Mouse (Mus musculus): ENCODE measurements around the gene Gm49322. TPM values are rescaled to one million over a fixed set of nuclear protein-coding genes. Genes with fewer than 3 reads are reported as not detected.
A peak's percentile ranks its signal among the peaks of the same experiment; 100 is the strongest.

Gm49322 gene
- polyA plus RNA-seq, 1 experiment: not detected

DNA sequence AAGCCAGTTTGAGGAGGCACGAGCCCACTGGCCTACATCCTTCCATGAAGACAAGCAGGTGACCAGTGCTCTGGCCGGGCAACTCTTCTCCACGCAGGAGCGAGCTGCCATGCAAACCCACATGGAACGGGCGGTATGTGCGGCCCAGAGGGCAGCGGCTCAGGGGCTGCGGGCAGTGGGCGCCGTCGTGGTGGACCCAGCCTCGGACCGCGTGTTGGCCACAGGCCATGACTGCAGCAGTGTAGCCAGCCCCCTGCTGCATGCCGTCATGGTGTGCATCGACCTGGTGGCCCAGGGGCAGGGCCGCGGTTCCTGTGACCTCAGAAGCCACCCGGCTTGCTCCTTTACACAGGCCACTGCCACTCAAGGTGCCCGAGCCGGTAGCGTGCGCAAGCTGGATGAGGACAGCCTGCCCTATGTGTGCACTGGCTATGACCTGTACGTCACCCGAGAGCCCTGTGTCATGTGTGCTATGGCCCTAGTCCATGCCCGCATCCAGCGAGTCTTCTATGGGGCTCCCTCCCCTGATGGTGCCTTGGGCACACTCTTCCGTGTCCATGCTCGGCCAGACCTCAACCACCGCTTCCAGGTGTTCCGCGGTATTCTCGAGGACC, 1.0 kb downstream of the Gm49322 start:
- TF ChIP-seq CTCF (IDR thresholded peaks at IDR 0.05; ENCODE audit: insufficient read depth, low read depth, low read length): no peak
- no peak for TF ChIP-seq POLR2A (IDR thresholded peaks at IDR 0.05; ENCODE audit: insufficient read depth, low read depth, low read length)
- 95% methylated on average over 34 of the region's 34 CpGs for WGBS
- Histone ChIP-seq H3K27ac (ENCODE audit: insufficient read depth, low read depth, low read length) (no peak overlapping the region), H3K4me1 (ENCODE audit: control insufficient read depth, insufficient read depth, low read length) (peaks cover 22% of the 10 kb centered on the region), H3K4me3 (ENCODE audit: insufficient read depth, low read depth, low read length) (no peak overlapping the region)

DNA sequence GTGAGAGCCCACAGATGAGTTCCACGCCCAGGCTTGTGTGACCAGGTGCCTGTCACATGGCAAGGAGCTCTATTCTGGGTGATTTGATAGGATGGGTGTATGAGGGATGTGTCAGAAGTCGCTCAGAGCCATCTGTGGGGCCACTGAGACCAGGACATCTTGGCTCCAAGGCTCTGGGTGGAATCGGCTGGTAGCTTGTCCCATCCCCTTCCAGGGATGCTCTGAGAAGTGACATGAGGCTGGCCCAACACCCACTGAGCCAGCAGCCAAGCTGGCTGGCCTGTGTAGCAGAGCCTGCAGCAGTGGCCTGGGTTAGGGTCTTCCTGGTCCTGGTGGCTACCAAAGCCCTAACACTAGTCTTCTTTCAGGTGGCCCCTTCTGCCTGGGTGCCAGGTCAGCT, 2.6 kb downstream of the Gm49322 start:
- peaks cover 18% of the 10 kb centered on the region for H3K4me1 ChIP-seq (ENCODE audit: control insufficient read depth, insufficient read depth, low read length)
- no peak overlapping the region for H3K4me3 ChIP-seq (ENCODE audit: insufficient read depth, low read depth, low read length)
- no peak for TF ChIP-seq CTCF (IDR thresholded peaks at IDR 0.05; ENCODE audit: insufficient read depth, low read depth, low read length)
- TF ChIP-seq POLR2A (IDR thresholded peaks at IDR 0.05; ENCODE audit: insufficient read depth, low read depth, low read length): no peak
- H3K27ac ChIP-seq (ENCODE audit: insufficient read depth, low read depth, low read length): no peak overlapping the region
- 87% methylated on average over 3 of the region's 3 CpGs for WGBS

DNA sequence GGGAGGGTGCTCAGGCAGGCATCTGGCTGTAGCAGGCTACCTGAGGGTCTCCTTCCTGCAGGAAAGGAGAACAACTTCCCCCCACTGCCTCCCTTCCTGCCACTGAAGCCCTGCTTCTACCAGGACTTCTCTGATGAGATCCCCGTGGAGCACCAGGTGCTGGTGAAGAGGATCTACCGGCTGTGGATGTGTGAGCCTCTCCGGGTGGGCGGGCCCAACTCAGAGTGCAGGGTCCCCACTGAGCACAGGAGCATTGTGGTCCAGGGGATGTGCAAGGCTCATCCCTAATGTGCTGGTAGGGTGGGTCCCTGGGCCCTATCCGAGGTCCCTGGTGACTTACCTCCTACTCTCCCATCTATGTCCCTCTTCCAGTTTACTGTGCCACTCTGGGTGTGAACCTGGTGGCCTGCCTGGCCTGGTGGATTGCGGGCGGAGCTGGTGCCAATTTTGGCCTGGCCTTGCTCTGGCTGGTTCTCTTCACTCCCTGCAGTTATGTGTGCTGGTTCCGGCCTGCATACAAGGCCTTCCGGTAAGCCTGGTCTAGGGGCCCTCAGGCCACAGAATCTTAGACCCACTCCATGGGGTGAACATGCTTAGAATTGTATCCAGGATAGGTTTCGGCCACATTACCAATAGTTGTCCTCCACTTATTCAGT, 3.6 kb downstream of the Gm49322 start:
- TF ChIP-seq CTCF (IDR thresholded peaks at IDR 0.05; ENCODE audit: insufficient read depth, low read depth, low read length) (no peak), POLR2A (IDR thresholded peaks at IDR 0.05; ENCODE audit: insufficient read depth, low read depth, low read length) (no peak)
- 91% methylated on average over 10 of the region's 10 CpGs for WGBS
- no peak overlapping the region for H3K4me3 ChIP-seq (ENCODE audit: insufficient read depth, low read depth, low read length)
- H3K4me1 ChIP-seq (ENCODE audit: control insufficient read depth, insufficient read depth, low read length): peaks cover 9% of the 10 kb centered on the region
- H3K27ac ChIP-seq (ENCODE audit: insufficient read depth, low read depth, low read length): no peak overlapping the region

DNA sequence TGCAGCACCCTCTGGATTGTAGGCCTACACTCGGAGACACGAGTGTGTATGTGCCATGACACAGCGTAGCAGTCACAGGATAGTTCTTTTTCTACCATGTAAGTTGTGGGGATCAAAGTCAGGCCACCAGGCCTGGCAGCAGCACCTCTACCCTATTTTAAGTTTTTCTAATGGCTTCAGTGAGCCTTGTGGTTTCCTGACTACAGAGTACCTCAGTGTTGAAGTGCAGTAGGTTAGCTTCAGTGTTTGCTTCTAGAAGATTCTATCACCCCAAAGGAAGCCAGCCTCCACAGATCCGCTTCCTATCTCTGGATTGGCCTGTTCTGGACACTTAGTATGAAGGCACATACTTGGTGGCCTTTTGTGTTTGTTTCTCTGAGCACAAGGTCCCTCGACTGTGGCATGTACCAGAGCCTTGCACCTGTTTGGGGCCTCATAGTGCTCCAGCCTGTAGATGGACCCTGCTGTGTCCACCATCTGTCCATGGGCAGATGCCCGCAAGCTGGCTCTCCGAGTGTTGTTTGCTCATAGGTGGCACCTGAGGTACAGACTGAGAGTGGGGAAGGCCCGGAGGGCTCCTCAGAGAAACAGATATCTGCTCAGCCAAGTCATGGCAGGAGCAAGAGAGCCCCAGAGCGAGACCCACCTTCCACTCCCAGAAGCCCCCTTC, 4.4 kb downstream of the Gm49322 start:
- H3K27ac ChIP-seq (ENCODE audit: insufficient read depth, low read depth, low read length): no peak overlapping the region
- peaks cover 5% of the 10 kb centered on the region; the same call in 1 of the 2 replicates for H3K4me1 ChIP-seq (ENCODE audit: control insufficient read depth, insufficient read depth, low read length)
- 90% methylated on average over 9 of the region's 9 CpGs for WGBS
- TF ChIP-seq POLR2A (IDR thresholded peaks at IDR 0.05; ENCODE audit: insufficient read depth, low read depth, low read length) (no peak), CTCF (IDR thresholded peaks at IDR 0.05; ENCODE audit: insufficient read depth, low read depth, low read length) (no peak)
- H3K4me3 ChIP-seq (ENCODE audit: insufficient read depth, low read depth, low read length): no peak overlapping the region

DNA sequence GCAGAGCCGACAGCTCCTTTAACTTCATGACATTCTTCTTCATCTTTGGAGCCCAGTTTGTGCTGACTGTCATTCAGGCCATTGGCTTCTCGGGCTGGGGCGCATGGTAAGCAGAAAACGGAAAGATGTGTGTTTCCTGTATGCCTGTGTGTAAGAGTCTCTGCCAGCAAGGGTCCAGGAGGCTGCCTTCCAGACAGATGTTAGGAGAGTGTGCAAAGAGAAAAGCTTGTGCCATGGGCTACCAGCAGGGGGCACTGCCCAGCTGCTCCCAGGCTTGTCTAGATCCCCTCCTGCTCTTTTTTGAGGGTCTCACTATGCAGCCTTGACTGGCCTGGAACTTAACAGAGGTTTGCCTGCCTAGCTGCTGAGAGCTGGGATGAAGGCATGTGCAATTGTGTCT, 5.2 kb downstream of the Gm49322 start:
- WGBS: 78% methylated on average over 4 of the region's 4 CpGs
- peaks cover 5% of the 10 kb centered on the region; the same call in 1 of the 2 replicates for H3K4me1 ChIP-seq (ENCODE audit: control insufficient read depth, insufficient read depth, low read length)
- H3K4me3 ChIP-seq (ENCODE audit: insufficient read depth, low read depth, low read length): no peak overlapping the region
- TF ChIP-seq POLR2A (IDR thresholded peaks at IDR 0.05; ENCODE audit: insufficient read depth, low read depth, low read length) (no peak), CTCF (IDR thresholded peaks at IDR 0.05; ENCODE audit: insufficient read depth, low read depth, low read length) (peak; percentile 61)
- H3K27ac ChIP-seq (ENCODE audit: insufficient read depth, low read depth, low read length): no peak overlapping the region

DNA sequence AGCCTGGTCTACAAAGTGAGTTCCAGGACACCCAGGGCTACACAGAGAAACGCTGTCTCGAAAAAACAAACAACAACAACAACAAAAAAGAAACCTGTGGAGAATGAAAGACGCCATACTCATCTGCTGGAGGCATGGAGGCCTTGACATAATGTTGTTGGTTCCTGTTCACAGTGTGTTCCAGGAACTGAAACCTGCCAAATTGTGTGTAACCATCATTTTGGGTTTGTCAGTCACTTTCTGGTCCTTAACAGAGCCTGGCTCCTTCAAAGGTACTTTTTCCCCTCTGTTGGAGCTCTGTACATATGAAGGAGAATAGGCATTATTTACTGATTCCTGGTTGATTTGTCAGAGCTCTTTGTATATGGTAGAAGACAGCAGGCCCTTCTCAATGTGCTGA, 6.1 kb downstream of the Gm49322 start:
- 96% methylated on average over 3 of the region's 3 CpGs for WGBS
- Histone ChIP-seq H3K27ac (ENCODE audit: insufficient read depth, low read depth, low read length) (no peak overlapping the region), H3K4me3 (ENCODE audit: insufficient read depth, low read depth, low read length) (no peak overlapping the region), H3K4me1 (ENCODE audit: control insufficient read depth, insufficient read depth, low read length) (peaks cover 5% of the 10 kb centered on the region; the same call in 1 of the 2 replicates)
- TF ChIP-seq CTCF (IDR thresholded peaks at IDR 0.05; ENCODE audit: insufficient read depth, low read depth, low read length) (no peak), POLR2A (IDR thresholded peaks at IDR 0.05; ENCODE audit: insufficient read depth, low read depth, low read length) (no peak)

DNA sequence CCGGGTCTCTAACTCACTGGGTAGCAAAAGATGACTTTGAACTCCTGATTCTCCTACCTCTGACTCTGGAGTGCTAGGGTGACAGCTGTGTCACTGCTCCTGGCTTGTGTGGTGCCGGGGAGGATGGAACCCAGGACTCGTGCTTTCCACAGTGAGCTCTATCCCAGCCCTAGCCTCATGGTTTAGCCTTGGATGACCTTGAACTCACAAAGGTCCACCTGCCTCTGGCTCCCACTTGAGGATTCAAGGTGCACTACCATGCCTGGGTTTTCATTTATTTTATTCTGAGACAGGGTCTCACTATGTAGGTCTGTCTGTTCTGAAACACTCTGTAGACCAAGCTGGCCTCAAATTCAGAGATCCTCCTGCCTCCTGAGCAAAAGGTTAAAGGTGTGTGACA, 8.0 kb downstream of the Gm49322 start:
- WGBS: 73% methylated on average over 3 of the region's 3 CpGs
- Histone ChIP-seq H3K27ac (ENCODE audit: insufficient read depth, low read depth, low read length) (no peak overlapping the region), H3K4me3 (ENCODE audit: insufficient read depth, low read depth, low read length) (no peak overlapping the region), H3K4me1 (ENCODE audit: control insufficient read depth, insufficient read depth, low read length) (peaks cover 5% of the 10 kb centered on the region; the same call in 1 of the 2 replicates)
- no peak for TF ChIP-seq CTCF (IDR thresholded peaks at IDR 0.05; ENCODE audit: insufficient read depth, low read depth, low read length)
- no peak for TF ChIP-seq POLR2A (IDR thresholded peaks at IDR 0.05; ENCODE audit: insufficient read depth, low read depth, low read length)

DNA sequence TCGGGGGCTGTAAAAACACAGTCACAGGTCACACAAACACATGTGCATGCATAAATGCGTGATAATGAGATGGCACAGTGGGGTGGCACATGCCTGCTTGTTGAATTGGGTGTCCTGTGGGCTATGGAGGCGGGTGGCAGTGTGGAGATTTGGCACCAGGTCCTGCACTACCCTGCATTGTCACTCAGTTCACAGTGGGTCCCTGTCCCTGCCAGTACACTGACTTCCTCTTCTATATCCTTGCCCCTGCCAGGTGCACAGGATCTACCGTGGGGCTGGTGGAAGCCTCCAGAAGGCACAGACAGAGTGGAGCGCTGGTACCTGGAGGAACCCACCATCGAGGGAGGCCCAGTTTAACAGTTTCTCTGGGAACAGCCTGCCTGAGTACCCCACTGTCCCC, 8.5 kb downstream of the Gm49322 start:
- TF ChIP-seq POLR2A (IDR thresholded peaks at IDR 0.05; ENCODE audit: insufficient read depth, low read depth, low read length): no peak
- no peak for TF ChIP-seq CTCF (IDR thresholded peaks at IDR 0.05; ENCODE audit: insufficient read depth, low read depth, low read length)
- Histone ChIP-seq H3K4me3 (ENCODE audit: insufficient read depth, low read depth, low read length) (no peak overlapping the region), H3K4me1 (ENCODE audit: control insufficient read depth, insufficient read depth, low read length) (peaks cover 5% of the 10 kb centered on the region; the same call in 1 of the 2 replicates), H3K27ac (ENCODE audit: insufficient read depth, low read depth, low read length) (no peak overlapping the region)
- WGBS: 79% methylated on average over 6 of the region's 6 CpGs

DNA sequence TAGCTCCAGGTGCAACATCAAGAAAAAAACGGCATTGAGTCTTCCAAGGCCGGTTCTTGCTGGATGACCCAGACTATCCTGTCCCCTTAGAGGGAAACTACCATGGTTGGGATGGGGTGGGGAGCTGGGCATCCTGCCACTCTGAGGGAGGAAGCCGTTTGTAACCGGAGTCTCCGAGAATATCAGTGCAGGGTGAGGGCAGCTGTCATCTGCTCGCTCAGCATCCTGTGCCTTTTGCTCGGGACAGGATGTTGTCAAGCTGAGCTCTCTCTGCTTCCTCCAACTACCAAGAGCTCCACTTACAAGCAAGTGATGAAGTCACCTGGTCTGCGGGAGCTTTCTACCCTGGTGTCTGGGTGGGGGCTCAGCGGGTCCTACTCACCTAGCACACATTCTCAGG, 12.4 kb downstream of the Gm49322 start:
- H3K4me3 ChIP-seq (ENCODE audit: insufficient read depth, low read depth, low read length): no peak overlapping the region
- H3K4me1 ChIP-seq (ENCODE audit: control insufficient read depth, insufficient read depth, low read length): peaks cover 7% of the 10 kb centered on the region
- H3K27ac ChIP-seq (ENCODE audit: insufficient read depth, low read depth, low read length): no peak overlapping the region
- no peak for TF ChIP-seq POLR2A (IDR thresholded peaks at IDR 0.05; ENCODE audit: insufficient read depth, low read depth, low read length)
- no peak for TF ChIP-seq CTCF (IDR thresholded peaks at IDR 0.05; ENCODE audit: insufficient read depth, low read depth, low read length)
- 77% methylated on average over 9 of the region's 9 CpGs for WGBS

Measured in olfactory bulb, adult 2 months (tissue).